Mouse (Mus musculus) spleen, adult 2 months (tissue): Measurements from ENCODE around the gene Pxmp4. TPM values are rescaled to one million over a fixed set of nuclear protein-coding genes. Genes with fewer than 3 reads are reported as not detected.
A peak's percentile ranks its signal among the peaks of the same experiment; 100 is the strongest.

Experiments
- DNase-seq, 2 experiments: peaks; one replicate each; pipeline versions ENCODE4 v3.0.0 to v3.0.0-alpha.2; 2012 to 2021; ENCODE audit warnings: low spot score in 2 of 2, low read depth in 1 of 2
- H3K27ac ChIP-seq: fragments of 200-500 bp; 2 replicates; pipeline ENCODE4 v1.5.1; 2012; ENCODE audit warnings: low read length, inconsistent platforms; ENCODE audit not compliant: insufficient read depth
- H3K27me3 ChIP-seq: fragments of 200-500 bp; 2 replicates; pipeline ENCODE4 v1.6.1; 2012; ENCODE audit warnings: mild to moderate bottlenecking, moderate library complexity, low read length, inconsistent platforms; ENCODE audit not compliant: control insufficient read depth, insufficient read depth
- H3K36me3 ChIP-seq: fragments of 200-500 bp; 2 replicates; pipeline ENCODE4 v1.6.1; 2012; ENCODE audit warnings: mild to moderate bottlenecking, low read length, inconsistent platforms; ENCODE audit not compliant: control insufficient read depth, insufficient read depth
- H3K4me1 ChIP-seq: fragments of 200-500 bp; 2 replicates; pipeline ENCODE4 v1.6.1; 2011; ENCODE audit warnings: inconsistent platforms; ENCODE audit not compliant: control insufficient read depth, insufficient read depth, insufficient read length
- H3K4me3 ChIP-seq: fragments of 200-500 bp; 2 replicates; pipeline ENCODE4 v1.5.1; 2011; ENCODE audit warnings: mild to moderate bottlenecking, inconsistent platforms; ENCODE audit not compliant: insufficient read depth, insufficient read length; ENCODE audit errors: extremely low read depth
- CTCF ChIP-seq: fragments of 200-500 bp; IDR thresholded peaks from 2 replicates; pipeline ENCODE4 v1.5.1; 2011; ENCODE audit warnings: mild to moderate bottlenecking, inconsistent platforms; ENCODE audit not compliant: insufficient read depth, insufficient read length, insufficient replicate concordance; ENCODE audit errors: extremely low read depth
- POLR2A ChIP-seq: fragments of 200-500 bp; IDR thresholded peaks from 2 replicates; pipeline ENCODE4 v1.6.1; 2011; ENCODE audit warnings: low read depth, low read length, inconsistent platforms
- WGBS: fragments of 180-500 bp; shearing (Covaris S2); methylation state at CpG from one replicate; pipeline ENCODE4 v1.1.7; 2018; 5-methylcytosine and 5-hydroxymethylcytosine counted together
- polyA plus RNA-seq: library from polyadenylated mRNA; depleted of rRNA; stranded (reverse); fragments of >200 nt; gene quantifications from 2 replicates; pipeline ENCODE4 v1.2.3, GENCODE M21; 2012

Pxmp4 gene
- polyA plus RNA-seq, 1 experiment: 14.6 TPM

- peak overlapping the region; percentile 79 for H3K27ac ChIP-seq
- H3K27me3 ChIP-seq: no peaks in the 10 kb centered on the region
- H3K4me3 ChIP-seq: peak overlapping the region; percentile 26; the same call in 1 of the 2 replicates
- peak; percentile 27 to 37 for DNase-seq
- H3K36me3 ChIP-seq: no peaks in the 10 kb centered on the region
- peaks cover 3% of the 10 kb centered on the region for H3K4me1 ChIP-seq
- WGBS: 26% methylated on average over 7 of the region's 7 CpGs
- TF ChIP-seq CTCF (no peak), POLR2A (no peak)
Observed at GRCm38 (mm10) chr2:154574271-154574670, 29.2 kb downstream of the Pxmp4 start.

GRCm38 (mm10) chr2:154572996-154573395 lies 30.5 kb downstream of the Pxmp4 start:
- Histone ChIP-seq H3K4me3 (no peak overlapping the region), H3K36me3 (no peaks in the 10 kb centered on the region), H3K27me3 (no peaks in the 10 kb centered on the region), H3K4me1 (peaks cover 7% of the 10 kb centered on the region), H3K27ac (no peak overlapping the region)
- WGBS: 89% methylated on average over 3 of the region's 3 CpGs
- DNase-seq: no peak
- TF ChIP-seq POLR2A: no peak
- no peak for TF ChIP-seq CTCF

GRCm38 (mm10) chr2:154571976-154572375 lies 31.5 kb downstream of the Pxmp4 start:
- Histone ChIP-seq H3K4me3 (no peak overlapping the region), H3K27ac (no peak overlapping the region), H3K27me3 (no peaks in the 10 kb centered on the region), H3K4me1 (peaks cover 7% of the 10 kb centered on the region), H3K36me3 (no peaks in the 10 kb centered on the region)
- TF ChIP-seq CTCF (no peak), POLR2A (no peak)
- WGBS: 81% methylated on average over 8 of the region's 8 CpGs
- DNase-seq: no peak

GRCm38 (mm10) chr2:154571266-154571665 lies 32.2 kb downstream of the Pxmp4 start:
- no peak overlapping the region for H3K4me3 ChIP-seq
- H3K27me3 ChIP-seq: no peaks in the 10 kb centered on the region
- H3K4me1 ChIP-seq: peaks cover 7% of the 10 kb centered on the region
- DNase-seq: no peak
- TF ChIP-seq POLR2A: no peak
- no peak for TF ChIP-seq CTCF
- H3K27ac ChIP-seq: no peak overlapping the region
- H3K36me3 ChIP-seq: no peaks in the 10 kb centered on the region
- 87% methylated on average over 4 of the region's 4 CpGs for WGBS

- Histone ChIP-seq H3K36me3 (no peaks in the 10 kb centered on the region), H3K4me3 (no peak overlapping the region), H3K4me1 (peaks cover 7% of the 10 kb centered on the region), H3K27me3 (no peaks in the 10 kb centered on the region), H3K27ac (no peak overlapping the region)
- TF ChIP-seq CTCF (no peak), POLR2A (no peak)
- DNase-seq: no peak
- 29% methylated on average over 4 of the region's 4 CpGs for WGBS
Observed at GRCm38 (mm10) chr2:154570666-154571065, 32.8 kb downstream of the Pxmp4 start.

- Histone ChIP-seq H3K4me3 (peak within 1 kb of the TSS; percentile 63), H3K36me3 (no peaks in the 10 kb centered on the region), H3K27ac (peak within 1 kb of the TSS; percentile 54), H3K27me3 (no peaks in the 10 kb centered on the region), H3K4me1 (peaks cover 7% of the 10 kb centered on the region)
- peak; percentile 86 to 93 for DNase-seq
- no peak for TF ChIP-seq POLR2A
- no peak for TF ChIP-seq CTCF
- WGBS: under 1% methylated on average over 44 of the region's 44 CpGs
Observed at GRCm38 (mm10) chr2:154569836-154570286, 33.6 kb downstream of the Pxmp4 start, which contains the start of gene E2f1. Gene E2f1, minus strand, starts transcription at chr2:154569892.

GRCm38 (mm10) chr2:154569071-154569748 lies 34.3 kb downstream of the Pxmp4 start:
- TF ChIP-seq POLR2A (no peak), CTCF (no peak)
- peaks cover 6% of the 10 kb centered on the region for H3K4me1 ChIP-seq
- H3K27me3 ChIP-seq: no peaks in the 10 kb centered on the region
- peak; percentile 28 to 44 for DNase-seq
- peak overlapping the region; percentile 63 for H3K4me3 ChIP-seq
- 1% methylated on average over 65 of the region's 70 CpGs for WGBS
- H3K36me3 ChIP-seq: no peaks in the 10 kb centered on the region
- H3K27ac ChIP-seq: peak overlapping the region; percentile 54
